Mouse (Mus musculus) liver, embryonic 11.5 days (tissue): ENCODE data around the gene Fam193b. TPM values are rescaled to one million over a fixed set of nuclear protein-coding genes. Genes with fewer than 3 reads are reported as not detected.

Source experiments
- ATAC-seq: fragments of 200-750 bp; cut with Nextera tagmentation; replicated peaks from 2 replicates; pipeline ENCODE4 v1.8.0; 2017; ENCODE audit warnings: moderate number of reproducible peaks, mild to moderate bottlenecking, moderate TSS enrichment, moderate library complexity; ENCODE audit not compliant: low FRiP score
- DNase-seq: peaks from one replicate; pipeline ENCODE4 v3.0.0-alpha.2; 2017; ENCODE audit warnings: low spot score
- H3K27ac ChIP-seq: fragments of 300-500 bp; sonication (generic); 2 replicates; pipeline ENCODE4 v1.5.1; 2014; ENCODE audit warnings: mild to moderate bottlenecking, low read depth, low read length, control low read depth
- H3K27me3 ChIP-seq: fragments of 300-500 bp; sonication (generic); replicated peaks from 2 replicates; pipeline ENCODE4 v1.6.1; 2014; ENCODE audit warnings: low read length, mixed read lengths; ENCODE audit not compliant: control insufficient read depth, insufficient read depth
- H3K36me3 ChIP-seq: fragments of 300-500 bp; sonication (generic); 2 replicates; pipeline ENCODE4 v1.6.1; 2014; ENCODE audit warnings: mild to moderate bottlenecking, low read length, moderate library complexity, mixed read lengths; ENCODE audit not compliant: control insufficient read depth, insufficient read depth
- H3K4me1 ChIP-seq: fragments of 300-500 bp; sonication (generic); replicated peaks from 2 replicates; pipeline ENCODE4 v1.6.1; 2014; ENCODE audit warnings: low read length, mixed read lengths; ENCODE audit not compliant: control insufficient read depth, insufficient read depth
- H3K4me2 ChIP-seq: fragments of 300-500 bp; sonication (generic); 2 replicates; pipeline ENCODE4 v1.6.1; 2014; ENCODE audit warnings: mild to moderate bottlenecking, control low read depth, moderate library complexity
- H3K4me3 ChIP-seq: fragments of 300-500 bp; sonication (generic); 2 replicates; pipeline ENCODE4 v1.5.1; 2014; ENCODE audit warnings: low read depth, low read length, control low read depth
- H3K9ac ChIP-seq: fragments of 300-500 bp; sonication (generic); 2 replicates; pipeline ENCODE4 v1.6.1; 2014; ENCODE audit warnings: low read depth, low read length, control low read depth
- H3K9me3 ChIP-seq: fragments of 300-500 bp; sonication (generic); 2 replicates; pipeline ENCODE4 v1.6.1; 2016; ENCODE audit warnings: low read length, inconsistent platforms, mixed read lengths; ENCODE audit not compliant: control insufficient read depth
- WGBS: fragments of 180-500 bp; shearing (Covaris S2); extraction: QIAGEN DNeasy Blood & Tissue Kit; methylation state at CpG from one replicate; pipeline ENCODE4 v1.1.7; 2014; 5-methylcytosine and 5-hydroxymethylcytosine counted together
- polyA plus RNA-seq: library from polyadenylated mRNA; unstranded; fragments of >200 nt; fragmentation: Nextera tagmentation; extraction: Ambion mirVana; gene quantifications from 2 replicates; pipeline ENCODE4 v1.2.1, GENCODE M21; 2014

The Fam193b gene
- 18.7 and 25.3 TPM in 2 replicates for polyA plus RNA-seq

GRCm38 (mm10) chr13:55571027-55571751 is at the start of gene Fam193b:
Fam193b (minus strand) TSS chr13:55571120.
- H3K4me1 ChIP-seq, result peaks cover 11% of the 10 kb centered on the region
- H3K27me3 ChIP-seq, result no peaks in the 10 kb centered on the region
- ATAC-seq (peak; percentile 93), DNase-seq (peak; percentile 89)
- peaks cover 6% of the 10 kb centered on the region; the same call in 1 of the 2 replicates for H3K36me3 ChIP-seq
- 3% methylated on average over 45 of the region's 47 CpGs for WGBS
- H3K4me3 ChIP-seq, result peak within 1 kb of the TSS; percentile 81
- peak within 1 kb of the TSS; percentile 95 for H3K9ac ChIP-seq
- H3K4me2 ChIP-seq, result peak within 1 kb of the TSS; percentile 95
- H3K9me3 ChIP-seq, result no peaks in the 10 kb centered on the region
- peak within 1 kb of the TSS; percentile 81 for H3K27ac ChIP-seq

DNA sequence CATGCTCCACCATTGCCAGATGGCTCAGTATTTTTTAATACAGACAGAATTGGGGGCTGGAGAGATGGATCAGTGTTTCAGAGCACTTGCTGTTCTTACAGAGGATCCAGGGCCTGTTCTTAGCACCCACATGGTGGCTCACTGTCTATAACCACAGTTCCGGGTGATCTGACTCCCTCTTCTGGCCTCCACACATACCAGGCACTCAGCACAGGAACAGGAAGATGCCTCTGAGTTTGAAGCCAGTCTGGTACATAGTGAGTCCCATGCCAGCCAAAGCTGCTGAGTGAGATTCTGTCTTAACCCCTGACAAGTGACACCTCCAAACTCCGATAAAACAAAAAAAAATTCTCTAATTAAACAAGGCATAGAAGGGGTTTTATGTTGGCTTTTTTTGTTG is 49.4 kb upstream of the Fam193b start:
- H3K36me3 ChIP-seq, result no peaks in the 10 kb centered on the region; the same call in 1 of the 2 replicates
- ATAC-seq (no peak), DNase-seq (no peak)
- H3K4me3 ChIP-seq, result no peak overlapping the region
- H3K4me1 ChIP-seq, result peaks cover 9% of the 10 kb centered on the region
- H3K27me3 ChIP-seq, result no peaks in the 10 kb centered on the region
- H3K9ac ChIP-seq, result no peak overlapping the region
- H3K4me2 ChIP-seq, result no peak overlapping the region
- WGBS, result 83% methylated on average over 2 of the region's 2 CpGs
- no peak overlapping the region for H3K27ac ChIP-seq
- H3K9me3 ChIP-seq, result no peaks in the 10 kb centered on the region

DNA sequence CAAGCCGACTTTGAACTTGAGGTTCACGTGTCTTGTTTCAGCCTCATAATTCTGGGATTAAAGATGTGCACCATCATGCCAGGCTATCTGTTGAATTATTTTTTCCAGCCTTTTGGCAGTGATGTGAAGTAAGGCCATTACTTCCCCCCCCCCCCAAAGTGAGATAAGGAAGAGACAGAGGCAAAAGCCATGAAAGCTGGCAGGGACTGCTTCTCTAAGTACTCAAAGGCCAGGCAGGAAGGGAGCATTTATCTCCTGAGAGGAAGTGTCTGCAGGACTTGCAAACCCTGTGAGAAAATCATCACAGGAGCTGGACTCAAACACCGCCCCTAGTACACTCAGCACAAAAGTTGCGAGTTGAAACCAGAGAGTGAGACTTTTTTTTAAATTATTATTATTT is 48.4 kb upstream of the Fam193b start:
- no peak overlapping the region for H3K4me2 ChIP-seq
- no peak overlapping the region for H3K27ac ChIP-seq
- H3K9me3 ChIP-seq, result no peaks in the 10 kb centered on the region
- H3K4me1 ChIP-seq, result peaks cover 9% of the 10 kb centered on the region
- ATAC-seq, result no peak
- no peak overlapping the region for H3K9ac ChIP-seq
- no peak for DNase-seq
- no peaks in the 10 kb centered on the region for H3K36me3 ChIP-seq
- no peak overlapping the region for H3K4me3 ChIP-seq
- 77% methylated on average over 4 of the region's 4 CpGs for WGBS
- H3K27me3 ChIP-seq, result no peaks in the 10 kb centered on the region

DNA sequence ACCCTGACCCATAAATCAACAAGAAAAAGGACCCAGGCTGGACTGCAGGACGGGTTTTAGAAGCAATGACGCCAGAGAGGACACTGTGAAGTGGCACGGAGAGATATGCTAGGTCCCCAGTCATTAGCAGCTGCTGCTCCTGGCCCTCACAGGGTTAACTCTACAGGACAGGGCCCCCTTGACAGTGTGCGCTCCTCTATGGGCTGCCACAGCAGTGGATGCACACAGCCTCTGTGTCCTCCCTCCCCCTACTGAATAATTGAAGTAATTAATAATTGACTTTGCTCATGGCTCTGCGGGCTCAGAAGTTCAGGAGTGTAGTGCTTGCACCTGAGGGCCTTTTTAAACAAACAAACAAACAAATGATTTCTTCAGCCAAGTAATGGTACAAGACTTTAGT is 42.6 kb upstream of the Fam193b start:
- H3K4me3 ChIP-seq, result no peak overlapping the region
- no peaks in the 10 kb centered on the region for H3K4me1 ChIP-seq
- H3K4me2 ChIP-seq, result no peak overlapping the region
- no peak overlapping the region for H3K9ac ChIP-seq
- peaks cover 7% of the 10 kb centered on the region for H3K36me3 ChIP-seq
- no peaks in the 10 kb centered on the region for H3K9me3 ChIP-seq
- ATAC-seq (no peak), DNase-seq (no peak)
- H3K27ac ChIP-seq, result no peak overlapping the region
- 52% methylated on average over 5 of the region's 5 CpGs for WGBS
- no peaks in the 10 kb centered on the region for H3K27me3 ChIP-seq

- peaks cover 7% of the 10 kb centered on the region for H3K36me3 ChIP-seq
- ATAC-seq (no peak), DNase-seq (no peak)
- no peaks in the 10 kb centered on the region for H3K9me3 ChIP-seq
- H3K27me3 ChIP-seq, result no peaks in the 10 kb centered on the region
- no peak overlapping the region for H3K4me2 ChIP-seq
- WGBS, result 77% methylated on average over 7 of the region's 7 CpGs
- H3K4me1 ChIP-seq, result no peaks in the 10 kb centered on the region
- no peak overlapping the region for H3K27ac ChIP-seq
- H3K4me3 ChIP-seq, result no peak overlapping the region
- no peak overlapping the region for H3K9ac ChIP-seq
Measured at GRCm38 (mm10) chr13:55611996-55612395, 41.1 kb upstream of the Fam193b start.

DNA sequence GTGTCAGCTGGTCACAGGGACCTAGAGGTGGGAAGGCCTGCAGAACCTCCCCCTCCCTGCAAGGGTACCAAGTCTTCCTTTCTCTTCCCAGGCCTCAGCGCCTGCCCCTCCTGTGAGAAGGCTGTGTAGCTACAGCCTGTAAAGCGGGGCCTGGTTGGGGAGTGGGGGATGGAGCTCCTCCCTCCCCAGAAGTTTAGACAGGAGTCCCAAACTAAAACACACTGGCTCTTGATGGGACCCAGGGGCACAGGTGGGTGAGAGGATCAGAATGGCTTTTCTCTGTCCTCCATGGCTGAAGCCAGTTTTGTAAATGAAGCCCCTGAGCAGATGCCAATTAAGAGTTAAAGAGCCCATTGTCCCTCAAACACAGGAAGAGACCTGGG is 36.7 kb upstream of the Fam193b start:
- DNase-seq, result no peak
- ATAC-seq, result no peak
- Histone ChIP-seq H3K9ac (no peak overlapping the region), H3K27ac (no peak overlapping the region), H3K9me3 (no peaks in the 10 kb centered on the region), H3K4me1 (no peaks in the 10 kb centered on the region), H3K36me3 (peaks cover 16% of the 10 kb centered on the region), H3K27me3 (no peaks in the 10 kb centered on the region), H3K4me2 (no peak overlapping the region), H3K4me3 (no peak overlapping the region)
- 93% methylated on average over 2 of the region's 2 CpGs for WGBS

- H3K36me3 ChIP-seq, result peaks cover 16% of the 10 kb centered on the region
- H3K4me3 ChIP-seq, result no peak overlapping the region
- 69% methylated on average over 10 of the region's 10 CpGs for WGBS
- H3K27me3 ChIP-seq, result no peaks in the 10 kb centered on the region
- H3K4me1 ChIP-seq, result no peaks in the 10 kb centered on the region
- no peak overlapping the region for H3K9ac ChIP-seq
- ATAC-seq, result no peak
- no peak overlapping the region for H3K4me2 ChIP-seq
- no peak for DNase-seq
- no peak overlapping the region for H3K27ac ChIP-seq
- no peaks in the 10 kb centered on the region for H3K9me3 ChIP-seq
Measured at GRCm38 (mm10) chr13:55606899-55607623, 36.1 kb upstream of the Fam193b start.

DNA sequence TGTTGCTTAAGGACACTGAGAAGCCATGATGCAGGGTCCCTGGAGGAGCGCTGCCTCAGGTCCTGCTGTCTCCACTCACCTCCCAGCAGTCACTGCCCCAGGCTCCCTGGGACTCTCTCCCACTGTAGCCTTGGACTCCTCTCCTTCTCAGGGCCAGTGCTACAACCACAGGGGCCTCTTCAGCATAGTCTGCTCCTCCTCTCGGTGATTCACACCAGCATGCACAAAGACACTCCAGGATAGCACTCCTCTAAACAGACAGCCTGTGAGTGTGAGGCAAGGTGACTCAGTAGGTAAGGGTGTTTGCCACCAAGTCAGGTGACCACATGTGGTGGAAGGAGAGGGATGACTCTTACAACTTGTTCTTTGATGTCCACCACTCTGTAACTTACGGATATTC is 33.7 kb upstream of the Fam193b start:
- H3K36me3 ChIP-seq, result peaks cover 13% of the 10 kb centered on the region
- 92% methylated on average over 3 of the region's 3 CpGs for WGBS
- DNase-seq (no peak), ATAC-seq (no peak)
- H3K4me3 ChIP-seq, result no peak overlapping the region
- no peak overlapping the region for H3K27ac ChIP-seq
- no peak overlapping the region for H3K9ac ChIP-seq
- H3K4me2 ChIP-seq, result no peak overlapping the region
- H3K27me3 ChIP-seq, result no peaks in the 10 kb centered on the region
- peaks cover 4% of the 10 kb centered on the region for H3K4me1 ChIP-seq
- H3K9me3 ChIP-seq, result no peaks in the 10 kb centered on the region

- no peak; the same call in 1 of the 2 replicates for ATAC-seq
- WGBS, result 5% methylated on average over 3 of the region's 3 CpGs
- Histone ChIP-seq H3K27ac (no peak overlapping the region), H3K4me3 (no peak overlapping the region), H3K36me3 (peaks cover 18% of the 10 kb centered on the region), H3K4me1 (peaks cover 9% of the 10 kb centered on the region), H3K4me2 (no peak overlapping the region), H3K9ac (no peak overlapping the region), H3K9me3 (no peaks in the 10 kb centered on the region), H3K27me3 (no peaks in the 10 kb centered on the region)
- peak; percentile 68 for DNase-seq
Measured at GRCm38 (mm10) chr13:55601611-55602010, 30.7 kb upstream of the Fam193b start.
